Mouse (Mus musculus) embryo, embryonic 10.5 days (tissue): ENCODE measurements at regions not wholly inside any gene's neighbourhood (a gene's known extent, or its start where the extent isn't known, plus 50 kb on each side); places are given as distances from the start of the nearest gene placed in this dataset.

Experiments
- DNase-seq: peaks from one replicate; pipeline ENCODE4 v3.0.0-alpha.2; 2015; ENCODE audit warnings: low spot score

DNA sequence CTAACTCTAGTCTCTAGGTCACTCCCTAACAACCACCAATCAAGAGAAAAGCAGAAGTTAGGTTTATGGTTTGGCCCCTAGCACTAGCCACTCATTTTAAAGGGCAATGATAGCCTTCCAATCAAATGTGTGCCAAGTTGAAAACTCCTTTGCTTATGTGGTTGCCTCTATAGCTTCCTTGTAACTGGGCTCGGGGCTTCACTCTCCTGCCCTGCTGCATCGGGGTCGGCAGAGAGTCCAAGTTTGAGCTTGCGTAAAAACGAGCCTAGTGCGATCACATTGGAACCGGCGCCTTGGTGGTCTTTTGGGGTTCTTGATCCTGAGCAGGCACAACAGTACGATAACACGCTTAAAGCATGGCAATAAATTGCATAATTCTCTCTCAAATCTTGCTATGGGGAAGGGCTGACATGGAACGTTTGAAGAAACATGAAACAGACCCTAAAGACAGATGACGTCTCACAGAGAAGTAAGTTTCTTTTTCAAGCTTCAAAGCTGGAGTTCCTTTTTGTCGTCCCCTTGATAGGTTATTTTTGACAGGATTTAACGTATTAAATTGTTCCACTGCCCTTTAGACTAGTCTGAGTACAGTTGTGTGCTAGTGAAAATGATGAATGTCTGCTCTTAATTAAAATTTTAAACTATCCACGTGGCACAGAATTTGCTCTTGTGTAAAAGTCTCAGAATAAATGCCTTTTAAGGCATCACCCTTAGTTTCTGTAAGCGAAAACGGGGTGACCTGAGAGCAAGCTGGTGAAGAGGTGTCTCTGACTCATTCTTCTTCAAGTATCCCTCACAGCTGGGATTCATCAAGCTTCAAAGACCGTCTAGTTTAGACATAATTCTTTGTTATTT lies 52.0 kb downstream of the 4930426L09Rik start:
- DNase-seq: peak; percentile 22

- DNase-seq: no peak
Measured at GRCm38 (mm10) chr2:19055500-19055899, 57.4 kb downstream of the 4930426L09Rik start.

- no peak for DNase-seq
Measured at GRCm38 (mm10) chr2:19057859-19058258, 59.7 kb downstream of the 4930426L09Rik start.

DNA sequence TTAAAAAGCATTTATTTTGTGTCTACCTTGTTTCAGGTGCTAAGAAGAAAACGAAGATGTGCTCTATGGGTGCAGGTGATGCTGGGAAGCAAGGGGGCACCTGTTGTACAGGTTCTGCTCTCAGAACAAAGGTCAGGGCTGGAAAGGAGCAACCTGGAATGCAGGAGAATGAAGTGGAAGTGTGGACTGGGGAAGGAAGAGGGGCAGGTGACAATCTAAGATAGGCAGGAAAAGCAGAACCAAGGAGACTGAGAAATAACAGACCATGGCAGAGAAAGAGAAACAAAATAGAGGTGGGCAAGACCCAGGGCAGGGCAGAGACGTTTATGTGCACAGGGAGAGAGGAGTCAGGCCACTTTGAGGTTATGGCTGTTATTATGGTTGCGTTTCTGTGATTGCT lies 60.6 kb downstream of the 4930426L09Rik start:
- no peak for DNase-seq

- no peak for DNase-seq
Measured at GRCm38 (mm10) chr2:19059246-19059645, 61.1 kb downstream of the 4930426L09Rik start.

DNA sequence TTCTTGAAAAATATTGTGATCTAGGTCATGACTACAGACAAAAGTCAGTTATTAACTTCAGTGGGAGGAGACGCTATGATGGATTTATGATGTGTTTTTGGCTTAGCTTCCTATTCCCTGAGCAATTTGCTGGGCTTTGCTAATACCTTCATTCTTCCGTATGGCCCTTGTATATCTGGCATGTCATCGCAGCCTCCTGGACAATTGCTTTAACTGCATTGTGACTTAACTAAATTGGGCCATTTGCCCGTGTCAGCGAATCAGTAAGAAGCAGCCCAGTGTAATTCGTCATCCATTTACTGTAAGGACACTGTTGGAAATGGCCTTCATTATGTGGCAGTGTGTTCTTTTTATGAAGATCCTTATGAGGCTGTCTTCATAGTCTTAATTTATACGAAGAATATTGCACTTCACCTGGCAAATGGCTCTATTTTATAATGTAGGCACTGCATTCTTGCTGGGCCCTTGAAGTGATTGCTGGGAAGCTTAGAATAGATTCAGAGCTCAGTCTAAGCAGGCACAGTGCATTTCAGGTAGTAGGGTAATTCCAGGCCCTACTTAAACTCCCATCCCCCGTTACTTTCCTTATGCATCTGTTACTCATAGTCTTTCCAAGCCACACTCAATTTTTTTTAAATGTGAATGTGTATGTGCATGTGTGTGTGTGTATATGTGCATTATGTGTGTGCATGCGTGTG lies 62.2 kb downstream of the 4930426L09Rik start:
- DNase-seq: no peak

GRCm38 (mm10) chr2:19064560-19065362 lies 66.6 kb downstream of the 4930426L09Rik start:
- no peak for DNase-seq

DNA sequence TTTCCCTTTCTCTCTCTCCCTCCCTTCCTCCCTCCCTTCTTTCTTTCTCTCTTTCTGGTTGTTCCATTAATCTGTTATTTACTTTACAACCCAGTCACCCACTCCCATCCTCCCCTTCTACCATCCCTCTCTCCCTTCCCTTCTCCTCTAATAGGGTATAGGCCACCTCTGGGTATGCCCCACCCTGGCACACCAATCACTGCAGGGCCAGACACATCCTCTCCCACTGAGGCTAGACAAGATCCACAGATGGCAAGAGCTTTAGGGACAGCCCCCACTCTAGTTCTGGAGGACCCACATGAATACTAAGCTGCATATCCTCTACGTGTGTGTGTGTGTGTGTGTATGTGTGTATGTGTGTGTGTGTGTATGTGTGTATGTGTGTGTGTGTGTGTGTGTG lies 67.4 kb downstream of the 4930426L09Rik start:
- DNase-seq: no peak

DNA sequence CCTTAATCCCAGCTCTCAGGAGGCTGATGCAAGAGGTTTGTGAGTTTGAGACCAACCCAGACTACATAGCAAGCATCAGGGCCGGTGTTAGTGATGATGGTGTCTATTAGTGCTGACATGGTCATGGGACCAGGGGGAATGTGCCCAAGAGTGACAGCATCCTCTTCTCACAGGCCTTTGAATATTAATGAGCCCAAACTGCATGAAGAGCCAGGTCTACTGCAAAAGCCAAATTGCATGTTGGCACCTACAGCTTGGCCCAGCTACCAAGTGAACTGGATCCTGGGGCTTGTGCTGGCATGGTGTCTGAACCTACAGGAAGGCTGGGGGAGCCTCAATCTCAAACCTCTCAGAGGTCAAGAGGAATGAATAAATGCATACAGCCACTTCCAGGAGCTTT lies 70.0 kb downstream of the 4930426L09Rik start:
- no peak for DNase-seq

DNA sequence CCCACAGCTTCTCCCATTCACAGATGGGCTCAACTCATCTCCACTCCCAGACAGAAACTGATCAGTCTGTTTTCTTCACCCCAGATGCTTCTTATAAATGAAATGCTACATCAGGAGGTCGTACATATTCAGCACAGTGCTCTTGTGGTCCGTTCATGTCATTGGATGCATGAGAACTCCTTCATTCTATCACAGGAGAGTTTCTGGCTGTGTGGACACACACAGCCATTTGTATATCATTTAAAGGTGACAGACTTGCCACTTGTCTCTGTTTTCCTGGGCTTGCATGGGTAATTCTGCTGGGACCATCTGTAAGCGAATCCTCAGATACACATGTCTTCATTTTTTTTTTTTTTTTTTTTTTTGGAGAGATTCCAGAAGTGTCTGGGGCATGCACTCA lies 85.7 kb downstream of the 4930426L09Rik start:
- no peak for DNase-seq

DNA sequence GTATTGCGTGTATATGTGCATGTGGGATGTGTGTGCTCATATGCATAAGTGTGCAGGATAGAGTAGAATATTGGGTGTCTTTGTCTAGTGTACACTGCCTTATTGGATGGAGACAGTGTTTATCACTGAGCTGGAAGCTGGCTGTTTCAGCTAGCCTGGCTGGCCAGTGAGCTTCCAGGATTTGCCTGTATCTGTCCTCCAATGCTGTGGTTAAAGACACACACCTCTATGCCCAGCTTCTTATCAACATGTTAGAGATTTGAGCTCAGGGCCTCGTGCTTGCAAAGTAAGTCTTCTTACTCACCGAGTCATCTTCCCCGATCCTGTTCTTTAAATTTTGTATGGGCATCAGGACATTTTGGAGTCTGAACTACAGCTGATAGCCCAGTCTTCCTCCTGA lies 87.0 kb downstream of the 4930426L09Rik start:
- no peak for DNase-seq

- no peak for DNase-seq
Measured at GRCm38 (mm10) chr2:19086167-19086566, 88.0 kb downstream of the 4930426L09Rik start.

DNA sequence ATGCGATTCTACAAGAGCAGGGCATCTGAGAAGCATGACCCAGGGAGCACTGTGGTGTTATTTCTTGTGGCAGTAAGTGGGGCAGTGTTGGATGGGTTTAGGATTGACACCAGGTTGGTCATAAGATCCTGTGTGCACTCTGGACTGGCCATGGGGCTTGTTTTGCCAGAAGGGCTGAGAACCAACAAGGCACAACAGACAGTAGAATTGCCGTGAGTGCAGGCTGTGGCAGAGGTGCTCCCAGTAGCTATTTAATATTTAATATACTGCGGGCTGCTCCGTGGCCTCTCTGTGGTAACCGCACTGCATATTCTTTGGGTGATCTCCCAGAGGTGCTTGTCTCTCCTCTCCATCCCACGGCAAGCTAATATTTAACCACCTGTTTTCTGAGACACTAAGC lies 88.5 kb downstream of the 4930426L09Rik start:
- DNase-seq: no peak

GRCm38 (mm10) chr2:19099384-19099783 lies 99.7 kb upstream of the Armc3 start:
- no peak for DNase-seq

DNA sequence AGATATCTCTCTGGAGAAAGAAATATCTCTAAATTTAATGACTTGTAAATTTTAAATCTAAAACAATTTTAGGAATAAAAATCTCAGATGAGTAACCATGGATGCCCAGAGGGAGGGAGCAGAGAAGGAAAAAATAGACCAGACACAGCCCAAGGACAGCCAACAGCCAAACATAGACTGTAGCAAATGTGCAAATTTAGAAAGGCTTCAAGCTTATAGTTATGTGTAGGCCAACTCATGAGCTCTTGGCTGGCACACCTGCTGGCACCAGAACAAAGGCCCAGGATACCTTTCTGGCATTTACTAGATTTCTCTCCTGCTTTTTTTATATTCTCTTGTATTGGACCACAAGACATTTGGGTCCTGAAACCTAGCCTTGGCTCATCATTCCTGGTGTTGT lies 90.3 kb upstream of the Armc3 start:
- no peak for DNase-seq

GRCm38 (mm10) chr2:19119871-19120270 lies 79.2 kb upstream of the Armc3 start:
- no peak for DNase-seq

GRCm38 (mm10) chr2:19132864-19133263 lies 66.2 kb upstream of the Armc3 start:
- no peak for DNase-seq

DNA sequence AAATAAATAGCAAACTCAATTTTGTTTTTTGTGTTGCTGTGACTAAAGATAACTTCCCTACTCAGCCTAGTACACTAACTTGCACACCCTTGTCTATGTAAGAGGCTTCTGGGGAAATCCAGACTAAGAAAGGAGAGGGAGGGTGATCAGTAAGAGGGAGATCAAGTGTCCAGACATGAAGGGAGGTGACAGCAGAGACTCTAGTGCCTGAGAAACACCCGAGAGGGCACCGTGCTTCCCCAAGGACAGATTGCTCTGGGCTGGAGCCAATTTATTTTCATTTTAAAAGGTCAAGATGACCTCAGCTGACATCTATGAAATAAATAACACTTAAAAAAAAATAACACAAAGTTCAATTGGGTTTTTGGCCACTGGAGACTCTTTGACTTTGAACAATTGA lies 56.5 kb upstream of the Armc3 start:
- no peak for DNase-seq

DNA sequence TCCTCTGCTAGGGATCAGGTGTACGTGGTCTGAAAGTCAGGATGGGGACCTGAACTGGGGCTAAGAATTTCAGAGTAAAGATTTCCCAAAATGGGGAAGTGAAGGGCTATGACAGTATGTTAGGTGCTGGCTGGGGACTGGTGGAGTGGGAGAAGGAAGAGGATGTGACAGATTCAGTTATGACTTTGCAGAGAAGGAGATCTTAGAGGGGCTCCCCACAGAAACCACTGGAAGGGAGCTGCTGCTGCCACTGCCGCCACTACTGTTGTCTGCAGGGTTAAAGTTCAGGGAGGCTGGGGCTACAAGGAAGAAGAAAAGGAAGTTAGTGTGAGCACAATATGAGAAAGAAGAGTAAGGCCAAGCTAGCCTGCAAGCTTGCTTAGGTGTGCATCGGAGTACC lies 53.7 kb upstream of the Armc3 start:
- no peak for DNase-seq

DNA sequence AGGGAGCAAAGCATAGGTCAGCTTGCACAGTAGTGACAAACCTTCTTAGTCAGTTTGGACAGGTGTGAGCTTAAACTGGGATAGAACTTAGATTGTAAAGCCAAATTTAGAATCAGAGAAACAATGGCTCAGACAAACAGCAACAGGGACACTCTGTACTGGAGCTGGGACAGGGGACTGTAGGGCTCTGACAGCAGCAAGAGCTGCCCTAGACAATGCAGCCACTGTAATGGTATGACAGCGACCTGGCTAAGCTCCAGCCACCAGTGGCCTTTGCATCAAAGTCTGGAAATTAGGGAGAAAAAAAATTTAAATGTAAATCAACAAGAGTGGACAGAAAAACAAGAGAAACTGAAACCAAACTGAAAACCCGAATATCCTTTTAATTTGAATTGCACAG lies 53.2 kb upstream of the Armc3 start:
- no peak for DNase-seq

GRCm38 (mm10) chr2:19146289-19146688 lies 52.8 kb upstream of the Armc3 start:
- no peak for DNase-seq

- no peak for DNase-seq
Measured at GRCm38 (mm10) chr2:19148812-19149211, 50.3 kb upstream of the Armc3 start.
